In the genomic region with DNA sequence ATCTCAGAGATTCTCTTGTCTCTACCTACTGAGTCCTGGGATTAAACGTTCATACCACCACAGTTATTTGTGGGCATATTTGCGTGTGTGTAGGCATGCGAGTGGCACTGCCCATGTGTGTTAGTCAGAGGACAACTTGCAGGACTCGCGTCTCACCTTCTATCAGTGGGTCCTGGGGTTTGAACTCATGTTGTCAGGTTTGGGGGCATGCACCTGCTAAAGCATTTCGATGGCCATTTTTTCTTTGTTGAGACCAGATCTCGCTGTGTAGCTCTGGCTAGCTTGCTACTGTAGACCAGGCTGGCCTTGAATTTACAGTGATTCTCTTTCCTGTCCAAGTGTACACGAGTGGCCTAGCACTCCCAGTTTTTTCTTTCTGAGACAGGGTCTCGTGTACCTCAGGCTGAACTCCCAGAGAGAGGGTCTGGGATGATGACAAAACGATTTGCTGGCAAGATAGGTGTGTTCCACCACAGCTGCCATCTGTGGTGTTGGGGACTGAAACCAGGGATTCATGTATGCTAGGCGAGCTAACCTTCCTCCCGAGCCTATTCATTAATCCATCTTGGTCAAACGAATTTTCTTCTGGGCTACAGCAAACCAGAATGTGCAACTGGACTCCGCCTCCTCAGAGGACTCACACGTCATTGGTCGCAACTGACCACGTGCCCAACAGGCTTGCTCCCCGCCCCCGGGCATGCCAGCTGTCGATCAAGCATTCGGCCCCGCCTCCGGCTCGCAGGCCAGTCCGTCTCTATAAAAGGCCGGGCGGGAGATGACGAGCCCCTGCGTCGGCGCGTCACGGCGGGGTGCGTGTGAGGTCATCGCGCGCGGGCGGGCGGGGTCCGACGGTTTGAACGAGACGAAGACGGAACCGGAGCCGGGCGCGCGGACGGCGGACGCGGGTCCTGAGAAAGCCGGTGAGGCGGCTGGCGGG, we compare ENCODE assay signal across 1 mouse cellular context.
TF ChIP-seq lines count a peak whose summit lies in the region.

Mapre1 (plus strand) TSS at position 775 of the 937 bp plus-strand sequence.

TF ChIP-seq in myocyte, 11 proteins besides CTCF, POLR2A, EP300 and RAD21 (continued from another document):
- TF ChIP-seq MYOG (IDR thresholded peaks at IDR 0.05; ENCODE audit: control insufficient read depth in 1 of 3, insufficient read depth in 1 of 3, insufficient read length in 2 of 3, low read depth in 2 of 3) (peak in 2 of 3 experiments; percentile 55 to 62), TCF12 (IDR thresholded peaks at IDR 0.05; ENCODE audit: insufficient read depth, poor library complexity, severe bottlenecking) (no peak), CEBPB (IDR thresholded peaks at IDR 0.05; ENCODE audit: insufficient read depth, poor library complexity, severe bottlenecking) (no peak)
TF ChIP-seq in myocyte: peak in this region for 6.
